Mouse (Mus musculus) forebrain, postnatal 0 days (tissue): ENCODE data around the gene Nt5c2. TPM values are rescaled to one million over a fixed set of nuclear protein-coding genes. Genes with fewer than 3 reads are reported as not detected.

Experiments
- ATAC-seq: fragments of 200-750 bp; cut with Nextera tagmentation; 2 replicates; pipeline ENCODE4 v1.8.0; 2017; ENCODE audit warnings: mild to moderate bottlenecking, moderate library complexity
- DNase-seq: peaks from one replicate; pipeline ENCODE4 v3.0.0-alpha.2; 2015
- H3K27ac ChIP-seq: fragments of 300-500 bp; sonication (generic); 2 replicates; pipeline ENCODE4 v1.5.1; 2014; ENCODE audit warnings: low read depth, mild to moderate bottlenecking, antibody characterized with exemption, low read length, moderate library complexity, mixed read lengths
- H3K27me3 ChIP-seq: fragments of 300-500 bp; sonication (generic); 2 replicates; pipeline ENCODE4 v1.6.1; 2014; ENCODE audit warnings: mild to moderate bottlenecking, low read length, mixed read lengths; ENCODE audit not compliant: insufficient read depth
- H3K36me3 ChIP-seq: fragments of 300-500 bp; sonication (generic); 2 replicates; pipeline ENCODE4 v1.6.1; 2014; ENCODE audit warnings: mild to moderate bottlenecking, moderate library complexity; ENCODE audit not compliant: insufficient read depth
- H3K4me1 ChIP-seq: fragments of 300-500 bp; sonication (generic); 2 replicates; pipeline ENCODE4 v1.6.1; 2014; ENCODE audit warnings: antibody characterized with exemption; ENCODE audit not compliant: insufficient read depth
- H3K4me2 ChIP-seq: fragments of 300-500 bp; sonication (generic); 2 replicates; pipeline ENCODE4 v1.6.1; 2014; ENCODE audit warnings: low read depth, mild to moderate bottlenecking, moderate library complexity
- H3K4me3 ChIP-seq: fragments of 300-500 bp; sonication (generic); 2 replicates; pipeline ENCODE4 v1.5.1; 2014; ENCODE audit warnings: low read depth, low read length, mixed read lengths
- H3K9ac ChIP-seq: fragments of 300-500 bp; sonication (generic); 2 replicates; pipeline ENCODE4 v1.6.1; 2014; ENCODE audit warnings: mild to moderate bottlenecking
- H3K9me3 ChIP-seq: fragments of 300-500 bp; sonication (generic); 2 replicates; pipeline ENCODE4 v1.6.1; 2016; ENCODE audit warnings: low read length
- CTCF ChIP-seq: sonication (generic); IDR thresholded peaks from 2 replicates; pipeline ENCODE4 v1.5.1; 2016; ENCODE audit warnings: antibody characterized with exemption, control low read depth, low read depth
- WGBS: fragments of 180-500 bp; shearing (Covaris S2); extraction: QIAGEN DNeasy Blood & Tissue Kit; methylation state at CpG from one replicate; pipeline ENCODE4 v1.1.7; 2014; 5-methylcytosine and 5-hydroxymethylcytosine counted together
- polyA plus RNA-seq: library from polyadenylated mRNA; unstranded; fragments of >200 nt; fragmentation: Nextera tagmentation; extraction: Ambion mirVana; gene quantifications from 2 replicates; pipeline ENCODE4 v1.2.1, GENCODE M21; 2015
- total RNA-seq: library from RNA; depleted of rRNA; stranded (reverse); fragments of >200 nt; gene quantifications from 2 replicates; pipeline ENCODE4 v1.2.3, GENCODE M21; 2014

Gene Nt5c2
- total and polyA plus RNA-seq, 2 experiments from 2014 or later = 69.5 to 80.4 TPM

GRCm38 (mm10) chr19:47017831-47018230, 2.9 kb upstream of the Nt5c2 start:
- ATAC-seq (no peak), DNase-seq (no peak)
- peaks cover 18% of the 10 kb centered on the region for H3K36me3 ChIP-seq
- H3K4me2 ChIP-seq = peak overlapping the region; percentile 66
- H3K4me3 ChIP-seq = peak overlapping the region; percentile 88
- no peaks in the 10 kb centered on the region for H3K9me3 ChIP-seq
- peak overlapping the region; percentile 96 for H3K9ac ChIP-seq
- H3K27me3 ChIP-seq = no peaks in the 10 kb centered on the region
- peak overlapping the region; percentile 73 for H3K27ac ChIP-seq
- WGBS = 1% methylated on average over 3 of the region's 3 CpGs
- H3K4me1 ChIP-seq = peaks cover 4% of the 10 kb centered on the region; the same call in 1 of the 2 replicates
- no peak for TF ChIP-seq CTCF

GRCm38 (mm10) chr19:47016487-47016886, 1.5 kb upstream of the Nt5c2 start:
- DNase-seq (peak; percentile 50), ATAC-seq (no peak)
- peak overlapping the region; percentile 66 for H3K4me2 ChIP-seq
- peak overlapping the region; percentile 96; the same call in 1 of the 2 replicates for H3K9ac ChIP-seq
- H3K27ac ChIP-seq = no peak overlapping the region
- H3K4me3 ChIP-seq = peak overlapping the region; percentile 88
- no peaks in the 10 kb centered on the region for H3K27me3 ChIP-seq
- under 1% methylated on average over 15 of the region's 15 CpGs for whole genome bisulfite sequencing
- no peak for TF ChIP-seq CTCF
- peaks cover 5% of the 10 kb centered on the region for H3K36me3 ChIP-seq
- H3K9me3 ChIP-seq = no peaks in the 10 kb centered on the region
- peaks cover 4% of the 10 kb centered on the region; the same call in 1 of the 2 replicates for H3K4me1 ChIP-seq

GRCm38 (mm10) chr19:47015965-47016364, 1.0 kb upstream of the Nt5c2 start:
- H3K4me2 ChIP-seq = peak overlapping the region; percentile 66
- H3K27ac ChIP-seq = peak overlapping the region; percentile 99; the same call in 1 of the 2 replicates
- no peak for TF ChIP-seq CTCF
- peaks cover 4% of the 10 kb centered on the region; the same call in 1 of the 2 replicates for H3K4me1 ChIP-seq
- WGBS = 2% methylated on average over 9 of the region's 9 CpGs
- peak overlapping the region; percentile 96 for H3K9ac ChIP-seq
- H3K4me3 ChIP-seq = peak overlapping the region; percentile 88
- H3K27me3 ChIP-seq = no peaks in the 10 kb centered on the region
- 0 out of 2 replicates have a peak, but pooled peaks cover under 1% of the 10 kb centered on the region for H3K36me3 ChIP-seq
- no peaks in the 10 kb centered on the region for H3K9me3 ChIP-seq
- DNase-seq (no peak), ATAC-seq (no peak)

GRCm38 (mm10) chr19:47015396-47015795, 443 bp upstream of the Nt5c2 start:
- peaks cover 4% of the 10 kb centered on the region; the same call in 1 of the 2 replicates for H3K4me1 ChIP-seq
- peak; percentile 11 for ATAC-seq
- no peak for TF ChIP-seq CTCF
- H3K4me3 ChIP-seq = peak overlapping the region; percentile 88
- peak overlapping the region; percentile 99 for H3K27ac ChIP-seq
- DNase-seq = peak; percentile 59
- H3K4me2 ChIP-seq = peak overlapping the region; percentile 66
- H3K9ac ChIP-seq = peak overlapping the region; percentile 96
- no peaks in the 10 kb centered on the region for H3K27me3 ChIP-seq
- H3K36me3 ChIP-seq = no peaks in the 10 kb centered on the region
- WGBS = 1% methylated on average over 37 of the region's 37 CpGs
- no peaks in the 10 kb centered on the region for H3K9me3 ChIP-seq

GRCm38 (mm10) chr19:47014159-47014446, 850 bp downstream of the Nt5c2 start:
- under 1% methylated on average over 11 of the region's 11 CpGs for WGBS

GRCm38 (mm10) chr19:47013340-47014158, 1.4 kb downstream of the Nt5c2 start:
- H3K9ac ChIP-seq = peak overlapping the region; percentile 96
- H3K36me3 ChIP-seq = no peaks in the 10 kb centered on the region
- H3K9me3 ChIP-seq = no peaks in the 10 kb centered on the region
- DNase-seq (no peak), ATAC-seq (no peak)
- no peak for TF ChIP-seq CTCF
- no peaks in the 10 kb centered on the region for H3K27me3 ChIP-seq
- H3K4me3 ChIP-seq = peak overlapping the region; percentile 88
- peaks cover 4% of the 10 kb centered on the region; the same call in 1 of the 2 replicates for H3K4me1 ChIP-seq
- peak overlapping the region; percentile 99 for H3K27ac ChIP-seq
- H3K4me2 ChIP-seq = peak overlapping the region; percentile 66
- 9% methylated on average over 20 of the region's 20 CpGs for WGBS

More at GRCm38 (mm10) chr19:47014159-47014446, 850 bp downstream of the Nt5c2 start:
- H3K4me2 ChIP-seq = peak overlapping the region; percentile 66
- no peaks in the 10 kb centered on the region for H3K27me3 ChIP-seq
- H3K9ac ChIP-seq = peak overlapping the region; percentile 96
- peak; percentile 23 for ATAC-seq
- DNase-seq = no peak
- no peaks in the 10 kb centered on the region for H3K9me3 ChIP-seq
- no peaks in the 10 kb centered on the region for H3K36me3 ChIP-seq
- H3K4me1 ChIP-seq = peaks cover 4% of the 10 kb centered on the region; the same call in 1 of the 2 replicates
- H3K4me3 ChIP-seq = peak overlapping the region; percentile 88
- TF ChIP-seq CTCF = no peak
- peak overlapping the region; percentile 99 for H3K27ac ChIP-seq

GRCm38 (mm10) chr19:47012521-47013130, 2.3 kb downstream of the Nt5c2 start:
- ATAC-seq = no peak
- Histone ChIP-seq H3K9ac (no peak overlapping the region), H3K36me3 (no peaks in the 10 kb centered on the region), H3K9me3 (no peaks in the 10 kb centered on the region), H3K27me3 (no peaks in the 10 kb centered on the region), H3K4me2 (peak overlapping the region; percentile 66; the same call in 1 of the 2 replicates), H3K4me1 (no peaks in the 10 kb centered on the region; the same call in 1 of the 2 replicates), H3K27ac (no peak overlapping the region), H3K4me3 (no peak overlapping the region)
- no peak for DNase-seq
- TF ChIP-seq CTCF = no peak
- 77% methylated on average over 15 of the region's 15 CpGs for WGBS
